ENCODE assay signal across 15 mouse cellular contexts in genomic region chr9:115570998-115571397, GRCm38 (mm10).
DNase-seq lines count a peak whose midpoint lies in the region.
"Had no signal": no experiment of that assay in that cellular context is flagged by ENCODE, and none has a peak within 500 bp of the region (broad histone marks: within the 10 kb centered on the region; RNA-seq: fewer than 3 reads in every experiment).

No protein-coding gene starts in this region.

- peak; percentile 25 to 43 for DNase-seq in frontal cortex, postnatal 36 days (ENCODE audit: low spot score in 2 of 2)
- DNase-seq in frontal cortex, postnatal 14 days (ENCODE audit: low spot score in 2 of 2), result no peak
- peak; percentile 24 to 31 for DNase-seq in right cerebral cortex, adult 2 months (ENCODE audit: low spot score in 2 of 2)
- no peak for DNase-seq in right cerebral cortex, postnatal 10 days (ENCODE audit: low spot score in 2 of 2)
- DNase-seq in right cerebral cortex, postnatal 36 days (ENCODE audit: low spot score in 2 of 2), result peak; percentile 7 to 47
- DNase-seq in adrenal gland, postnatal 4 days (ENCODE audit: low spot score in 2 of 2), result no peak
- DNase-seq: adrenal gland, adult 2 months; adrenal gland, postnatal 14 days; cerebellum, adult 18-20 months; cerebellum, adult 9-10 months; cerebellum, postnatal 14 days; forebrain, postnatal 0 days; gastrocnemius, adult 2 months; gastrocnemius, postnatal 14 days; heart, adult 11 months had no signal

Comparison
In these comparisons a context has a peak if more than half of its experiments do, and no peak if none do; other contexts are left out.
1. DNase-seq: peak in frontal cortex, postnatal 36 days (2 of 2), right cerebral cortex, adult 2 months (2 of 2) and right cerebral cortex, postnatal 36 days (2 of 2); none in frontal cortex, postnatal 14 days (0 of 2), right cerebral cortex, postnatal 10 days (0 of 2) and adrenal gland, postnatal 4 days (0 of 2).